Mouse (Mus musculus) kidney, adult 2 months (tissue): ENCODE measurements around the gene Tmem108.

ENCODE experiments used
- CTCF ChIP-seq: fragments of 200-500 bp; conservative IDR thresholded peaks from 2 replicates; pipeline ENCODE4 v1.5.1; 2011; ENCODE audit warnings: low read depth, mild to moderate bottlenecking, control low read depth, low read length, moderate library complexity, mixed read lengths; ENCODE audit not compliant: insufficient read depth, insufficient read length
- POLR2A ChIP-seq: fragments of 200-500 bp; IDR thresholded peaks from one replicate; pipeline ENCODE4 v1.6.1; 2011; ENCODE audit warnings: low read depth, low read length, control low read depth

GRCm38 (mm10) chr9:103712711-103713110, 48.9 kb downstream of the Tmem108 start:
- TF ChIP-seq CTCF (no peak), POLR2A (no peak)
